Mouse (Mus musculus) hindbrain, embryonic 13.5 days (tissue): ENCODE results near the gene Rasgef1c. TPM values are rescaled to one million over a fixed set of nuclear protein-coding genes. Genes with fewer than 3 reads are reported as not detected.

Experiments used
- ATAC-seq: fragments of 200-750 bp; cut with Nextera tagmentation; 2 replicates; pipeline ENCODE4 v1.8.0; 2017; ENCODE audit warnings: moderate TSS enrichment; ENCODE audit not compliant: low FRiP score
- H3K27ac ChIP-seq: fragments of 300-500 bp; sonication (generic); 2 replicates; pipeline ENCODE4 v1.5.1; 2015; ENCODE audit warnings: inconsistent platforms, mild to moderate bottlenecking, moderate library complexity
- H3K27me3 ChIP-seq: fragments of 300-500 bp; sonication (generic); 2 replicates; pipeline ENCODE4 v1.6.1; 2015; ENCODE audit warnings: mild to moderate bottlenecking, inconsistent platforms
- H3K36me3 ChIP-seq: fragments of 300-500 bp; sonication (generic); 2 replicates; pipeline ENCODE4 v1.6.1; 2015; ENCODE audit warnings: mild to moderate bottlenecking, inconsistent platforms
- H3K4me1 ChIP-seq: fragments of 300-500 bp; sonication (generic); replicated peaks from 2 replicates; pipeline ENCODE4 v1.6.1; 2015; ENCODE audit warnings: inconsistent platforms
- H3K4me2 ChIP-seq: fragments of 300-500 bp; sonication (generic); 2 replicates; pipeline ENCODE4 v1.6.1; 2015; ENCODE audit warnings: inconsistent platforms, mild to moderate bottlenecking, moderate library complexity
- H3K4me3 ChIP-seq: fragments of 300-500 bp; sonication (generic); 2 replicates; pipeline ENCODE4 v1.5.1; 2015; ENCODE audit warnings: mild to moderate bottlenecking, inconsistent platforms
- H3K9ac ChIP-seq: fragments of 300-500 bp; sonication (generic); 2 replicates; pipeline ENCODE4 v1.6.1; 2015; ENCODE audit warnings: mild to moderate bottlenecking, inconsistent platforms
- H3K9me3 ChIP-seq: fragments of 300-500 bp; sonication (generic); 2 replicates; pipeline ENCODE4 v1.6.1; 2016; ENCODE audit warnings: inconsistent platforms
- WGBS: fragments of 180-500 bp; shearing (Covaris S2); methylation state at CpG from one replicate; pipeline ENCODE4 v1.1.7; 2015; 5-methylcytosine and 5-hydroxymethylcytosine counted together
- microRNA-seq: library from miRNA; unstranded; fragments of <30 nt; microRNA quantifications from one replicate; pipeline ENCODE4, GENCODE M21; 2016
- polyA plus RNA-seq: library from polyadenylated mRNA; unstranded; fragments of >200 nt; fragmentation: Nextera tagmentation; extraction: Ambion mirVana; gene quantifications from 2 replicates; pipeline ENCODE4 v1.2.1, GENCODE M21; 2015

The Rasgef1c gene
- polyA plus RNA-seq, 1 experiment from 2014 or later, result 14.4 TPM

- no peak overlapping the region for H3K4me3 ChIP-seq
- H3K27ac ChIP-seq, result no peak overlapping the region
- no peak for ATAC-seq
- no peaks in the 10 kb centered on the region for H3K36me3 ChIP-seq
- no peak overlapping the region for H3K4me2 ChIP-seq
- H3K9ac ChIP-seq, result no peak overlapping the region
- peaks cover 5% of the 10 kb centered on the region for H3K27me3 ChIP-seq
- no peaks in the 10 kb centered on the region for H3K4me1 ChIP-seq
- H3K9me3 ChIP-seq, result no peaks in the 10 kb centered on the region
Measured at GRCm38 (mm10) chr11:50018848-50019247, 117.2 kb downstream of the Rasgef1c start.

GRCm38 (mm10) chr11:50022085-50022484 is 120.5 kb downstream of the Rasgef1c start:
- Histone ChIP-seq H3K27me3 (peaks cover 6% of the 10 kb centered on the region), H3K4me1 (peaks cover 7% of the 10 kb centered on the region), H3K4me3 (no peak overlapping the region), H3K36me3 (no peaks in the 10 kb centered on the region), H3K27ac (no peak overlapping the region), H3K9ac (no peak overlapping the region), H3K9me3 (no peaks in the 10 kb centered on the region), H3K4me2 (no peak overlapping the region)
- no peak for ATAC-seq
- 68% methylated on average over 3 of the region's 3 CpGs for WGBS

- H3K9me3 ChIP-seq, result no peaks in the 10 kb centered on the region
- H3K4me3 ChIP-seq, result peak overlapping the region; percentile 95
- no peaks in the 10 kb centered on the region for H3K36me3 ChIP-seq
- H3K27me3 ChIP-seq, result peaks cover 6% of the 10 kb centered on the region
- peak overlapping the region; percentile 40 for H3K4me2 ChIP-seq
- 63% methylated on average over 6 of the region's 6 CpGs for WGBS
- peaks cover 30% of the 10 kb centered on the region for H3K4me1 ChIP-seq
- ATAC-seq, result peak; percentile 43
- H3K27ac ChIP-seq, result peak overlapping the region; percentile 98
- H3K9ac ChIP-seq, result peak overlapping the region; percentile 99
Measured at GRCm38 (mm10) chr11:50024445-50024832, 122.8 kb downstream of the Rasgef1c start.

GRCm38 (mm10) chr11:50024833-50025720 is 123.4 kb downstream of the Rasgef1c start, which contains the start of gene Rnf130:
Gene Rnf130 (plus strand): TSS chr11:50025346.
- H3K27me3 ChIP-seq, result peaks cover 6% of the 10 kb centered on the region
- peak within 1 kb of the TSS; percentile 95 for H3K4me3 ChIP-seq
- H3K4me1 ChIP-seq, result peaks cover 35% of the 10 kb centered on the region
- H3K4me2 ChIP-seq, result peak within 1 kb of the TSS; percentile 80
- H3K36me3 ChIP-seq, result no peaks in the 10 kb centered on the region
- ATAC-seq, result peak; percentile 90
- WGBS, result under 1% methylated on average over 102 of the region's 129 CpGs
- no peaks in the 10 kb centered on the region for H3K9me3 ChIP-seq
- H3K9ac ChIP-seq, result peak within 1 kb of the TSS; percentile 99
- peak within 1 kb of the TSS; percentile 98 for H3K27ac ChIP-seq

GRCm38 (mm10) chr11:50025721-50026520 is 124.3 kb downstream of the Rasgef1c start:
- WGBS, result 4% methylated on average over 24 of the region's 24 CpGs
- 0 out of 2 replicates have a peak, but pooled peaks have one; percentile 2 for ATAC-seq
- Histone ChIP-seq H3K27ac (peak overlapping the region; percentile 98), H3K4me1 (peaks cover 40% of the 10 kb centered on the region), H3K9me3 (no peaks in the 10 kb centered on the region), H3K4me2 (peak overlapping the region; percentile 80), H3K4me3 (peak overlapping the region; percentile 95), H3K9ac (peak overlapping the region; percentile 99), H3K27me3 (peaks cover 6% of the 10 kb centered on the region), H3K36me3 (no peaks in the 10 kb centered on the region)

GRCm38 (mm10) chr11:50026521-50027090 is 125.0 kb downstream of the Rasgef1c start:
- WGBS, result 34% methylated on average over 3 of the region's 3 CpGs
- no peak for ATAC-seq

GRCm38 (mm10) chr11:50028416-50028815 is 126.8 kb downstream of the Rasgef1c start:
- no peaks in the 10 kb centered on the region for H3K36me3 ChIP-seq
- H3K27me3 ChIP-seq, result peaks cover 5% of the 10 kb centered on the region
- no peak overlapping the region for H3K27ac ChIP-seq
- peak overlapping the region; percentile 80 for H3K4me2 ChIP-seq
- peaks cover 47% of the 10 kb centered on the region for H3K4me1 ChIP-seq
- no peak overlapping the region for H3K9ac ChIP-seq
- no peak overlapping the region for H3K4me3 ChIP-seq
- no peak for ATAC-seq
- no peaks in the 10 kb centered on the region for H3K9me3 ChIP-seq

More at GRCm38 (mm10) chr11:50026521-50027090, 125.0 kb downstream of the Rasgef1c start:
- H3K9me3 ChIP-seq, result no peaks in the 10 kb centered on the region
- H3K9ac ChIP-seq, result peak overlapping the region; percentile 99
- H3K4me2 ChIP-seq, result peak overlapping the region; percentile 80
- H3K4me3 ChIP-seq, result peak overlapping the region; percentile 95
- no peaks in the 10 kb centered on the region for H3K36me3 ChIP-seq
- peaks cover 6% of the 10 kb centered on the region for H3K27me3 ChIP-seq
- H3K27ac ChIP-seq, result no peak overlapping the region
- peaks cover 44% of the 10 kb centered on the region for H3K4me1 ChIP-seq

Small RNA genes lying within 50 kb of the gene (microRNA-seq; reads per million reads assigned to microRNA genes)
- not detected for gene Gm23492

Other genes with a start within 250 kb of the Rasgef1c start
- gene Scgb3a1, start 238.2 kb upstream of the Rasgef1c start, polyA plus RNA-seq, result not detected in 2 replicates
- gene Cnot6, start 189.1 kb upstream of the Rasgef1c start, polyA plus RNA-seq, result 57.1 and 57.4 TPM in 2 replicates
- gene Gfpt2, start 107.7 kb upstream of the Rasgef1c start, polyA plus RNA-seq, result 5.3 and 5.5 TPM in 2 replicates
- gene Mapk9, start 55.1 kb upstream of the Rasgef1c start, polyA plus RNA-seq, result 54.0 TPM in 2 replicates
- gene Rnf130, start 123.5 kb downstream of the Rasgef1c start, polyA plus RNA-seq, result 60.3 and 63.6 TPM in 2 replicates
- gene Tbc1d9b, start 229.6 kb downstream of the Rasgef1c start, polyA plus RNA-seq, result 37.5 and 40.7 TPM in 2 replicates